Mouse (Mus musculus) kidney, adult 2 months (tissue): ENCODE data around the gene Vsir.

Experiments
- CTCF ChIP-seq: fragments of 200-500 bp; conservative IDR thresholded peaks from 2 replicates; pipeline ENCODE4 v1.5.1; 2011; ENCODE audit warnings: low read depth, mild to moderate bottlenecking, control low read depth, low read length, moderate library complexity, mixed read lengths; ENCODE audit not compliant: insufficient read depth, insufficient read length
- POLR2A ChIP-seq: fragments of 200-500 bp; IDR thresholded peaks from one replicate; pipeline ENCODE4 v1.6.1; 2011; ENCODE audit warnings: low read depth, low read length, control low read depth

GRCm38 (mm10) chr10:60390177-60390903 is 43.7 kb downstream of the Vsir start:
- TF ChIP-seq CTCF (no peak), POLR2A (no peak)
